9 mouse cellular contexts compared by ENCODE assay signal in genomic region chr2:179441717-179442116, GRCm38 (mm10). TPM values are rescaled to one million over a fixed set of nuclear protein-coding genes. Genes with fewer than 3 reads are reported as not detected.
DNase-seq lines count a peak whose midpoint lies in the region; ATAC-seq and TF ChIP-seq lines count a peak whose summit lies in the region.
"Had no signal": no experiment of that assay in that cellular context is flagged by ENCODE, and none has a peak within 500 bp of the region (broad histone marks: within the 10 kb centered on the region; RNA-seq: fewer than 3 reads in every experiment).

No protein-coding gene starts in this region.

- peak overlapping the region; percentile 82 for H3K4me3 ChIP-seq in gastrocnemius, adult 2 months
- H3K4me3 ChIP-seq in embryonic facial prominence, embryonic 15.5 days (replicated peaks) = peak overlapping the region; percentile 67
- peak overlapping the region; percentile 61 for H3K4me3 ChIP-seq in hindbrain, postnatal 0 days (ENCODE audit: low read length)
- no peak overlapping the region; the same call in 1 of the 2 replicates for H3K4me3 ChIP-seq in liver, embryonic 15.5 days (replicated peaks)

- peaks cover 22% of the 10 kb centered on the region for H3K4me1 ChIP-seq in embryonic facial prominence, embryonic 15.5 days
- peaks cover 14% of the 10 kb centered on the region for H3K4me1 ChIP-seq in hindbrain, postnatal 0 days (ENCODE audit: insufficient read depth, low read length)
- no peaks in the 10 kb centered on the region for H3K4me1 ChIP-seq in liver, embryonic 15.5 days (replicated peaks)

- WGBS in embryonic facial prominence, embryonic 15.5 days = 15% methylated on average over 8 of the region's 8 CpGs
- WGBS in hindbrain, postnatal 0 days = 9% methylated on average over 8 of the region's 8 CpGs
- 7% methylated on average over 8 of the region's 8 CpGs for WGBS in liver, embryonic 15.5 days (ENCODE audit: insufficient replicate concordance)

- DNase-seq in gastrocnemius, adult 2 months = peak; percentile 22
- no peak for DNase-seq in gastrocnemius, postnatal 25 days
- peak; percentile 61 for DNase-seq in hindbrain, postnatal 0 days (ENCODE audit: low spot score)
- DNase-seq in layer of hippocampus, postnatal 14 days (ENCODE audit: low spot score in 2 of 2) = no peak
- no peak for DNase-seq in spleen, postnatal 14 days (ENCODE audit: low spot score in 2 of 2)
- DNase-seq in urinary bladder, postnatal 4 days (ENCODE audit: low spot score in 2 of 2) = no peak

- 0 out of 2 replicates have a peak, but pooled peaks have one; percentile 21 for ATAC-seq in embryonic facial prominence, embryonic 15.5 days (ENCODE audit: insufficient number of reproducible peaks, low FRiP score, low TSS enrichment, low read depth)
- peak; percentile 53 for ATAC-seq in hindbrain, postnatal 0 days
- no peak for ATAC-seq in liver, embryonic 15.5 days (ENCODE audit: insufficient read depth)

- H3K9me3 ChIP-seq in embryonic facial prominence, embryonic 15.5 days (replicated peaks) = no peaks in the 10 kb centered on the region
- no peaks in the 10 kb centered on the region for H3K9me3 ChIP-seq in hindbrain, postnatal 0 days (ENCODE audit: low read length)
- no peaks in the 10 kb centered on the region for H3K9me3 ChIP-seq in liver, embryonic 15.5 days (replicated peaks)

- H3K27ac ChIP-seq in gastrocnemius, adult 2 months = peak overlapping the region; percentile 35; the same call in 1 of the 2 replicates
- no peak overlapping the region for H3K27ac ChIP-seq in embryonic facial prominence, embryonic 15.5 days (replicated peaks)
- peak overlapping the region; percentile 83 for H3K27ac ChIP-seq in hindbrain, postnatal 0 days
- H3K27ac ChIP-seq in liver, embryonic 15.5 days (replicated peaks) = no peak overlapping the region

- no peaks in the 10 kb centered on the region for H3K36me3 ChIP-seq in embryonic facial prominence, embryonic 15.5 days
- 0 out of 2 replicates have a peak, but pooled peaks cover 2% of the 10 kb centered on the region for H3K36me3 ChIP-seq in hindbrain, postnatal 0 days (ENCODE audit: insufficient read depth, low read length)
- H3K36me3 ChIP-seq in liver, embryonic 15.5 days (replicated peaks) = no peaks in the 10 kb centered on the region

- no peak for TF ChIP-seq CTCF in gastrocnemius, adult 2 months (IDR thresholded peaks at IDR 0.05)
- no peak for TF ChIP-seq CTCF in hindbrain, postnatal 0 days (IDR thresholded peaks at IDR 0.05; ENCODE audit: low read depth)

- intact Hi-C loops in gastrocnemius, adult 2 months (cut with DNase I) = no loop called here

- peaks cover 45% of the 10 kb centered on the region for H3K27me3 ChIP-seq in embryonic facial prominence, embryonic 15.5 days
- no peaks in the 10 kb centered on the region for H3K27me3 ChIP-seq in hindbrain, postnatal 0 days (ENCODE audit: insufficient read depth, low read length)
- H3K27me3 ChIP-seq in liver, embryonic 15.5 days = peaks cover 56% of the 10 kb centered on the region
- H3K27me3 ChIP-seq: CH12.LX had no signal

- H3K9ac ChIP-seq in embryonic facial prominence, embryonic 15.5 days = no peak overlapping the region; the same call in 1 of the 2 replicates
- peak overlapping the region; percentile 62 for H3K9ac ChIP-seq in hindbrain, postnatal 0 days (replicated peaks; ENCODE audit: low read length)
- no peak overlapping the region for H3K9ac ChIP-seq in liver, embryonic 15.5 days

- H3K4me2 ChIP-seq in embryonic facial prominence, embryonic 15.5 days (replicated peaks) = peak overlapping the region; percentile 99
- H3K4me2 ChIP-seq in hindbrain, postnatal 0 days (ENCODE audit: low read depth, low read length) = peak overlapping the region; percentile 81
- peak overlapping the region; percentile 69; the same call in 1 of the 2 replicates for H3K4me2 ChIP-seq in liver, embryonic 15.5 days

RNA-seq across cellular contexts. Expression of gene Cdh4, which starts 0.5 kb away (rescaled TPM):
- total RNA-seq in gastrocnemius, adult 2 months (2021) = 10 to 100 TPM in 1 of 2 experiments, 1 to 10 TPM in 1; 5.2 to 11.7 TPM
- total RNA-seq in gastrocnemius, postnatal 25 days (2021) = 1 to 10 TPM; 6.7 to 9.6 TPM
- polyA plus RNA-seq in embryonic facial prominence, embryonic 15.5 days (2015; fragmentation: Nextera tagmentation; extraction: Ambion mirVana) = 10.2 and 10.8 TPM in 2 replicates
- 66.8 and 74.6 TPM in 2 replicates for total RNA-seq in hindbrain, postnatal 0 days (2014; rRNA removed)
- 33.9 and 42.1 TPM in 2 replicates for polyA plus RNA-seq in hindbrain, postnatal 0 days (2015; fragmentation: Nextera tagmentation; extraction: Ambion mirVana)
- 0.29 and 0.31 TPM in 2 replicates for polyA plus RNA-seq in liver, embryonic 15.5 days (2015; fragmentation: Nextera tagmentation; extraction: Ambion mirVana)
- 10 to 100 TPM; 12.5 to 16.1 TPM for total RNA-seq in layer of hippocampus, postnatal 14 days (2021)
- total RNA-seq: CH12.LX had no signal

Comparison
In these comparisons a context has a peak if more than half of its experiments do, and no peak if none do; other contexts are left out.
1. DNase-seq: peak in gastrocnemius, adult 2 months (single experiment) and hindbrain, postnatal 0 days (single experiment); none in gastrocnemius, postnatal 25 days (single experiment), layer of hippocampus, postnatal 14 days (0 of 2), spleen, postnatal 14 days (0 of 2) and urinary bladder, postnatal 4 days (0 of 2).
2. H3K27ac ChIP-seq: peak in gastrocnemius, adult 2 months (single experiment) and hindbrain, postnatal 0 days (single experiment); none in embryonic facial prominence, embryonic 15.5 days (single experiment) and liver, embryonic 15.5 days (single experiment).
3. Peak in every context shown above with its lines, with median percentiles within 50 percentile points of each other: H3K4me2 ChIP-seq.